Comparison of ENCODE assay signal across 8 mouse cellular contexts in genomic region chr17:24427170-24427557, GRCm38 (mm10). TPM values are rescaled to one million over a fixed set of nuclear protein-coding genes. Genes with fewer than 3 reads are reported as not detected.
DNase-seq lines count a peak whose midpoint lies in the region; ATAC-seq and TF ChIP-seq lines count a peak whose summit lies in the region.

No protein-coding gene starts in this region.

- H3K4me3 ChIP-seq in left cerebral cortex, adult 2 months: peak overlapping the region; percentile 76
- H3K4me3 ChIP-seq in embryonic facial prominence, embryonic 12.5 days: peak overlapping the region; percentile 70
- peak overlapping the region; percentile 72 for H3K4me3 ChIP-seq in hindbrain, embryonic 16.5 days (ENCODE audit: low read length)
- H3K4me3 ChIP-seq in macrophage (ENCODE audit: inconsistent target): peak overlapping the region; percentile 47

- peaks cover 6% of the 10 kb centered on the region for H3K4me1 ChIP-seq in embryonic facial prominence, embryonic 12.5 days
- H3K4me1 ChIP-seq in hindbrain, embryonic 16.5 days (ENCODE audit: control insufficient read depth, insufficient read depth, low read depth, low read length): peaks cover 6% of the 10 kb centered on the region

- no peaks in the 10 kb centered on the region for H3K27me3 ChIP-seq in embryonic facial prominence, embryonic 12.5 days
- no peaks in the 10 kb centered on the region for H3K27me3 ChIP-seq in hindbrain, embryonic 16.5 days (replicated peaks; ENCODE audit: control insufficient read depth, insufficient read depth, low read length)

- H3K36me3 ChIP-seq in embryonic facial prominence, embryonic 12.5 days: peaks cover 28% of the 10 kb centered on the region
- H3K36me3 ChIP-seq in hindbrain, embryonic 16.5 days (ENCODE audit: control insufficient read depth, insufficient read depth, low read length): peaks cover 20% of the 10 kb centered on the region
- peaks cover 27% of the 10 kb centered on the region for H3K36me3 ChIP-seq in macrophage (ENCODE audit: inconsistent target)

- H3K9ac ChIP-seq in embryonic facial prominence, embryonic 12.5 days: peak overlapping the region; percentile 89
- H3K9ac ChIP-seq in hindbrain, embryonic 16.5 days (ENCODE audit: low read depth, low read length): peak overlapping the region; percentile 88; the same call in 1 of the 2 replicates

- no peak for DNase-seq in left cerebral cortex, adult 2 months (ENCODE audit: extremely low spot score in 1 of 2, low spot score in 2 of 2)
- DNase-seq in left cerebral cortex, adult 18-20 months (ENCODE audit: low spot score in 2 of 2): no peak
- no peak for DNase-seq in urinary bladder, postnatal 10 days (ENCODE audit: low spot score)
- DNase-seq in left cerebral cortex, postnatal 36 days (ENCODE audit: low spot score in 2 of 2): no peak

- no peak for ATAC-seq in embryonic facial prominence, embryonic 12.5 days (ENCODE audit: insufficient number of reproducible peaks, insufficient read depth, low FRiP score, low TSS enrichment)
- ATAC-seq in hindbrain, embryonic 16.5 days: no peak
- ATAC-seq in cerebellum, adult (ENCODE audit: insufficient number of reproducible peaks, low FRiP score, low TSS enrichment): no peak

- peaks cover 10% of the 10 kb centered on the region; the same call in 1 of the 2 replicates for H3K79me2 ChIP-seq in macrophage (ENCODE audit: inconsistent target)

- H3K9me3 ChIP-seq in embryonic facial prominence, embryonic 12.5 days: no peaks in the 10 kb centered on the region
- H3K9me3 ChIP-seq in hindbrain, embryonic 16.5 days (ENCODE audit: control insufficient read depth, low read length): no peaks in the 10 kb centered on the region

- peak overlapping the region; percentile 84 for H3K27ac ChIP-seq in left cerebral cortex, adult 2 months
- peak overlapping the region; percentile 97 for H3K27ac ChIP-seq in embryonic facial prominence, embryonic 12.5 days
- H3K27ac ChIP-seq in hindbrain, embryonic 16.5 days (ENCODE audit: low read depth, low read length): peak overlapping the region; percentile 95
- peak overlapping the region; percentile 34 for H3K27ac ChIP-seq in macrophage

- intact Hi-C loops in left cerebral cortex, adult 2 months (cut with DNase I): no loop called here
- intact Hi-C loops in left cerebral cortex, postnatal 36 days (cut with DNase I): no loop called here

- WGBS in embryonic facial prominence, embryonic 12.5 days: 6% methylated on average over 8 of the region's 8 CpGs
- WGBS in hindbrain, embryonic 16.5 days: 5% methylated on average over 8 of the region's 8 CpGs
- 0% methylated on average over 8 of the region's 8 CpGs for WGBS in macrophage (ENCODE audit: missing documents)

- peak overlapping the region; percentile 52 for H3K4me2 ChIP-seq in embryonic facial prominence, embryonic 12.5 days (replicated peaks)
- peak overlapping the region; percentile 63 for H3K4me2 ChIP-seq in hindbrain, embryonic 16.5 days (ENCODE audit: low read length)

- TF ChIP-seq CTCF in left cerebral cortex, adult 2 months (IDR thresholded peaks at IDR 0.05): no peak

RNA-seq across cellular contexts. Expression of gene Eci1, which starts 0.7 kb away (rescaled TPM):
- total RNA-seq in left cerebral cortex, adult 2 months (2021): 10 to 100 TPM; 24.4 to 26.2 TPM
- 10 to 100 TPM; 28.0 to 28.7 TPM for total RNA-seq in left cerebral cortex, adult 18-20 months (2021)
- 77.3 and 82.3 TPM in 2 replicates for polyA plus RNA-seq in embryonic facial prominence, embryonic 12.5 days (2016; fragmentation: Nextera tagmentation; extraction: Ambion mirVana)
- polyA plus RNA-seq in hindbrain, embryonic 16.5 days (2015; fragmentation: Nextera tagmentation; extraction: Ambion mirVana): 48.0 and 59.0 TPM in 2 replicates
- 10 to 100 TPM in 4 of 26 experiments, 1 to 10 TPM in 21, not detected in 1; 1.7 to 15.3 (median 5.2) TPM for total RNA-seq in macrophage (2018; cell fraction: chromatin; rRNA removed)
- 10 to 100 TPM; 16.1 to 25.0 (median 20.4) TPM for total RNA-seq in macrophage (2018; cell fraction: cytosol; rRNA removed)
- total RNA-seq in macrophage (2018; cell fraction: nucleus; rRNA removed): 10 to 100 TPM in 4 of 26 experiments, 1 to 10 TPM in 22; 2.5 to 15.2 (median 6.8) TPM
- polyA plus RNA-seq in macrophage (2018): 10.4 to 30.9 TPM (median 23.5 TPM) in 3 replicates
- total RNA-seq in left cerebral cortex, postnatal 36 days (2021): 10 to 100 TPM; 26.7 to 30.3 TPM

RNA-seq across cellular contexts. Expression of gene Rnps1, which starts 12.8 kb away (rescaled TPM):
- total RNA-seq in left cerebral cortex, adult 2 months (2021): 100 to 1,000 TPM; 131 to 142 TPM
- total RNA-seq in left cerebral cortex, adult 18-20 months (2021): 100 to 1,000 TPM; 129 to 133 TPM
- 336 and 351 TPM in 2 replicates for polyA plus RNA-seq in embryonic facial prominence, embryonic 12.5 days (2016; fragmentation: Nextera tagmentation; extraction: Ambion mirVana)
- polyA plus RNA-seq in hindbrain, embryonic 16.5 days (2015; fragmentation: Nextera tagmentation; extraction: Ambion mirVana): 304 and 328 TPM in 2 replicates
- 100 to 1,000 TPM in 11 of 26 experiments, 10 to 100 TPM in 15; 50.9 to 132 (median 97.3) TPM for total RNA-seq in macrophage (2018; cell fraction: chromatin; rRNA removed)
- total RNA-seq in macrophage (2018; cell fraction: cytosol; rRNA removed): 10 to 100 TPM; 60.4 to 92.0 (median 72.0) TPM
- 100 to 1,000 TPM in 6 of 26 experiments, 10 to 100 TPM in 20; 53.1 to 137 (median 82.4) TPM for total RNA-seq in macrophage (2018; cell fraction: nucleus; rRNA removed)
- 59.5 to 100 TPM (median 80.3 TPM) in 3 replicates for polyA plus RNA-seq in macrophage (2018)
- total RNA-seq in left cerebral cortex, postnatal 36 days (2021): 100 to 1,000 TPM; 125 to 132 TPM

RNA-seq across cellular contexts. Expression of gene Dnase1l2, which starts 15.7 kb away (rescaled TPM):
- total RNA-seq in left cerebral cortex, adult 2 months (2021): 10 to 100 TPM in 1 of 2 experiments, 1 to 10 TPM in 1; 6.8 to 14.8 TPM
- 10 to 100 TPM; 10.0 to 10.1 TPM for total RNA-seq in left cerebral cortex, adult 18-20 months (2021)
- polyA plus RNA-seq in embryonic facial prominence, embryonic 12.5 days (2016; fragmentation: Nextera tagmentation; extraction: Ambion mirVana): 3.2 and 3.6 TPM in 2 replicates
- 6.1 and 9.4 TPM in 2 replicates for polyA plus RNA-seq in hindbrain, embryonic 16.5 days (2015; fragmentation: Nextera tagmentation; extraction: Ambion mirVana)
- total RNA-seq in macrophage (2018; cell fraction: chromatin; rRNA removed): 10 to 100 TPM in 9 of 26 experiments, 1 to 10 TPM in 17; 2.6 to 16.5 (median 8.1) TPM
- under 1 TPM in 24 of 26 experiments, not detected in 2; 0.08 to 0.83 (median 0.29) TPM for total RNA-seq in macrophage (2018; cell fraction: cytosol; rRNA removed)
- 10 to 100 TPM in 5 of 26 experiments, 1 to 10 TPM in 21; 2.2 to 14.9 (median 5.0) TPM for total RNA-seq in macrophage (2018; cell fraction: nucleus; rRNA removed)
- polyA plus RNA-seq in macrophage (2018): 0.23 to 1.5 TPM (median 1.1 TPM) in 3 replicates
- total RNA-seq in left cerebral cortex, postnatal 36 days (2021): 1 to 10 TPM; 3.2 to 7.2 TPM

RNA-seq across cellular contexts. Expression of gene E4f1, which starts 42.9 kb away (rescaled TPM):
- 10 to 100 TPM; 37.7 to 41.7 TPM for total RNA-seq in left cerebral cortex, adult 2 months (2021)
- 10 to 100 TPM; 32.5 to 34.3 TPM for total RNA-seq in left cerebral cortex, adult 18-20 months (2021)
- 38.4 and 43.2 TPM in 2 replicates for polyA plus RNA-seq in embryonic facial prominence, embryonic 12.5 days (2016; fragmentation: Nextera tagmentation; extraction: Ambion mirVana)
- 42.3 and 43.5 TPM in 2 replicates for polyA plus RNA-seq in hindbrain, embryonic 16.5 days (2015; fragmentation: Nextera tagmentation; extraction: Ambion mirVana)
- 10 to 100 TPM; 26.5 to 93.8 (median 57.3) TPM for total RNA-seq in macrophage (2018; cell fraction: chromatin; rRNA removed)
- total RNA-seq in macrophage (2018; cell fraction: cytosol; rRNA removed): 10 to 100 TPM in 4 of 26 experiments, 1 to 10 TPM in 22; 3.0 to 12.4 (median 7.3) TPM
- 10 to 100 TPM; 12.2 to 65.4 (median 33.9) TPM for total RNA-seq in macrophage (2018; cell fraction: nucleus; rRNA removed)
- polyA plus RNA-seq in macrophage (2018): 7.7 to 13.8 TPM (median 10.3 TPM) in 3 replicates
- 10 to 100 TPM; 26.2 to 40.9 TPM for total RNA-seq in left cerebral cortex, postnatal 36 days (2021)

RNA-seq across cellular contexts. Expression of gene Pgp, which starts 43.0 kb away (rescaled TPM):
- total RNA-seq in left cerebral cortex, adult 2 months (2021): 10 to 100 TPM; 65.8 to 69.6 TPM
- total RNA-seq in left cerebral cortex, adult 18-20 months (2021): 10 to 100 TPM; 69.6 to 70.1 TPM
- polyA plus RNA-seq in embryonic facial prominence, embryonic 12.5 days (2016; fragmentation: Nextera tagmentation; extraction: Ambion mirVana): 52.3 and 54.9 TPM in 2 replicates
- 83.9 and 85.4 TPM in 2 replicates for polyA plus RNA-seq in hindbrain, embryonic 16.5 days (2015; fragmentation: Nextera tagmentation; extraction: Ambion mirVana)
- 1 to 10 TPM in 20 of 26 experiments, under 1 TPM in 6; 0.60 to 7.0 (median 2.1) TPM for total RNA-seq in macrophage (2018; cell fraction: chromatin; rRNA removed)
- total RNA-seq in macrophage (2018; cell fraction: cytosol; rRNA removed): 10 to 100 TPM in 15 of 26 experiments, 1 to 10 TPM in 11; 5.4 to 17.1 (median 11.1) TPM
- 10 to 100 TPM in 3 of 26 experiments, 1 to 10 TPM in 23; 1.8 to 15.1 (median 4.9) TPM for total RNA-seq in macrophage (2018; cell fraction: nucleus; rRNA removed)
- 7.0 to 22.6 TPM (median 15.0 TPM) in 3 replicates for polyA plus RNA-seq in macrophage (2018)
- total RNA-seq in left cerebral cortex, postnatal 36 days (2021): 10 to 100 TPM; 60.4 to 75.1 TPM

Comparison
In these comparisons a context has a peak if more than half of its experiments do, and no peak if none do; other contexts are left out.
1. H3K27ac ChIP-seq: peak in every context shown above with its lines; median percentile 97 in embryonic facial prominence, embryonic 12.5 days; 95 in hindbrain, embryonic 16.5 days; 84 in left cerebral cortex, adult 2 months; 34 in macrophage.